Mouse (Mus musculus) heart, adult 11 months (tissue): ENCODE data around the gene Ipo5.

Source experiments
- DNase-seq: peaks from one replicate; pipeline ENCODE4 v3.0.0; 2022

The Ipo5 gene

DNA sequence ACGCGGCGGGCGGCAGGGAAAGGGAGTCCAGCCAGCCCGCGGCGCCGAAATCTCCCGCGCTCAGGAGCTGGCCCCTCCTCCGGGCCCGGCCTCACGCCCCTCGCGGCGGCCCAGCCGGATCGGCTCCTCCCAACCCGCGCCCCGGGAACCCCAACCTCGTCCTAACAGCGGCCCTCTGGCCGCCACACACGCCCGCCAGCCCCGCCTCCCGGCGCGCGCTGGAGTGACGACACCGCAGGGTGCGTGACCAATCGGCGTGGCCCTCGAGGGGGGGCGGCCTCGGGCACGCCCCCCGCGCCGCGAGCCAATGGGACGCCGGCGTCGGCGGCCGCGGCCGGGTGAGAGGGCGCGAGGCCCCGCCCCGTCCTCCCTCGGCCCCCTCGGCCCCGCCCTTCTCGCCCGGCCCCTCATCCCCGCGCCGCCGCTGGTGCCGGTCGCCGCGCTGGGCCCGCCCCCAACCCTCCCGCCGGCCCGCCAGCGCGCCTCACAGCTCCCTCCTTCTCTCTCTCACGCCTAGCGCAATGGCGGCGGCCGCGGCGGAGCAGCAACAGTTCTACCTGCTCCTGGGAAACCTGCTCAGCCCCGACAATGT, at the start of gene Ipo5:
Gene Ipo5, plus strand, starts transcription at position 492 of the 592 bp plus-strand sequence.
- DNase-seq = peak; percentile 100

DNA sequence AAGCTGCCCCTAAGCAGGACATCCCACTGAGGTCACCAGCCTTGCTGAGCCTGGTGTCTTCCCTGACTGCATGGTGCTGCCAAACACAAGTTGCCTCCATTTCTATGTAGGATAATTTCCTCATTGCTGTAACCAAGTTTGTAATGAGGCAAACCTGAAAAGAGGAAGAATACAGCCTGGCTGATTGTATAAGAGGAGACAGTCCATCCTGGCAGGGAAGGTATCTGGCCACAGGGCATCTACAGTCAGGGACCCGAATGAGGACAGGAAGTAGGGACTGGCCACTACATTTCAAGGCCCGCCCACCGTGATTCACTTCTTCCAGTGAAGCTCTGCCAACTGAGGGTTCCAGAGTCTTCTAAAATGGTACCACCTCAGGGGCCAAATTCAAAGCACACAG, 47.8 kb upstream of the Ipo5 start:
- no peak for DNase-seq

DNA sequence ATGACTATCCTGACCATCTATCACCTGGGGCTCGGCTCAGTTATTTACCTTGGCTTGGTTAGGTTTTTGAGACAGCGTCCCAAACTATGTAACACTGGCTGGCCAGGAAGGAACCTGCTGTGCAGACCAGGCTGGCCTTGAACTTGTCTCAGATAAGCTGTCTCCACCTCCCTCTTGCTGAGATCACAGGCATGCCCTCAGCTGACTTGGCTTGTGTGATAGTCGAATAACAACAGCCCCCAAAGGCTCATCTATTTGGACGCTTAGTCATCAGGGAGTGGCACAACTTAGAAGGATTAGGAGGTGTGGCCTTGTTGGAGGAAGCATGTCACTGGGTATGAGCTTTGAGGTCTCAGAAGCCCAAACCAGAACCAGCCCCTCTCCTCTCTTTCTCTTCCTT, 46.1 kb upstream of the Ipo5 start:
- DNase-seq = no peak

DNA sequence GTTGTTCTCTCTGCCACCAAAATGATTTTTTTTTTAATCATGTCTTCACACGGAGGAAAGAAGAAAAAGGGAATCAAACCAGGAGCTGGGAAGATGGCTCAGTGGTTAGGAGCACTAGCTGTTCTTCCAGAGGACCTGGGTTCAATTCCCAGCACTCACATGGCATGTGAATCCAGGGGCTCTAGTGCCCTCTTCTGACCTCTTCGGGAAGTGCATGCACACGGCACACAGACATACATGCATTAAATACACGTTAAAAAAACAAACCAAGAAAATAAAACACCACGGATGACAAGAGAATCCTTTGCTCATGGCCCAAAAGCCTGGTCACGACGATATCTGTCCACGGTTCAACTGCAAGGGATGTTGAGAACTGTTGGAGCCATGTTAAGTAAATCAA, 44.5 kb upstream of the Ipo5 start:
- peak; percentile 79 for DNase-seq

DNA sequence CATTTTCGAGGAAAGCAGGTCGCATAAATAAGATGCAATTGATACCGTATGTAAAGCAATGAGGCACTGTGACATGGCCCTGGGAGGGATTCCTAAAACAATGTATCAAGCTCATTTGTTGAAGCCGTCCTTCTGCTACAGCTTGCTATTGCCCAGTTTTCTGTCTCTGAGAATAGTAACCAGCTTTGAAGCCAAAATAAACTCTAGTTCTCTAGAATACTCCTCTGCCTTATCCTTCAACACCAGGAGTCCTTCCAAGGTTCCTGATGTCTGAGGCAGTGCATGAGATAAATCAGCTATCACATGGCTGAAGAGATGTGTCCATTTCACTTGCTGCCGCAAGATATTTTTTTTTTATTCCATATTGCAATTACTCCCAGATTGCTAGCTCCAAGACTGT, 43.9 kb upstream of the Ipo5 start:
- DNase-seq = peak; percentile 85

DNA sequence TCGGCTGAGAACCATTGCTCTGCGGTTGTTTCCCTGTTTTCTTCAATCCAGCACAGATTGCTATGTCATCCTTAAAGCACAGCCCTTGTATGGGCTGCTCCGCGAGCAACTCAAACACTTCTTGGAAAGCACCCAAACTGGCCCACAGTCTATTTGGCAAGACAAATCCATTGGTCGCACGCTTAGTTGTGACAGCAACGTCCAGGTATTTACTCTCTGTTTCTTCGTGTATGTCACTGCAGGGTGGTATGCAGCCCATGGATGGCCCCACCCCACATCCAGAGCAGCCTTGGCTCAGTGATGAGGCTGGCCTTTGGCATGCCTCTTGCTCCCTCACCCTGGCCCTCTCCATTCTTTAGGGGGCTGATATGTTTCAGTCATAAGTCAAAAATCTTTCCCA, 42.5 kb upstream of the Ipo5 start:
- DNase-seq = peak; percentile 93

DNA sequence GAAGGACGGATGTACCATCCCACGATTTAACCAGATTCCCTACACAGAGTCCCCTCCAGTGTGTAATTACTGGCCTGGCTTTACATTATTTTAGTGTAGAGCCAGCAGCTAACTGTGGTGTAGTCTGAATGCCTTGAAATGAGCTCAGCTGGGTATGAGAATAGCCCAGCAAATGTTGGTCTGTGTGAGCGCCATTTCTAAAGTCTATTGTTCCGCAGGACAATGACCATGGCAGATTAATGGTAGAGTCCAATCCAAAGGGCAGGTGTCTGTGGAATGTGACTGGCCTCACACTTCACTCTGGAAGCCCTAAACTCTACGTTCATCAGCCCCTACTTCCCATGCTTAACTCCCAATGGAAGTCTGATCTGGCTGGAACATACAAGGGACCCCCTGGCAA, 40.3 kb upstream of the Ipo5 start:
- DNase-seq = no peak

DNA sequence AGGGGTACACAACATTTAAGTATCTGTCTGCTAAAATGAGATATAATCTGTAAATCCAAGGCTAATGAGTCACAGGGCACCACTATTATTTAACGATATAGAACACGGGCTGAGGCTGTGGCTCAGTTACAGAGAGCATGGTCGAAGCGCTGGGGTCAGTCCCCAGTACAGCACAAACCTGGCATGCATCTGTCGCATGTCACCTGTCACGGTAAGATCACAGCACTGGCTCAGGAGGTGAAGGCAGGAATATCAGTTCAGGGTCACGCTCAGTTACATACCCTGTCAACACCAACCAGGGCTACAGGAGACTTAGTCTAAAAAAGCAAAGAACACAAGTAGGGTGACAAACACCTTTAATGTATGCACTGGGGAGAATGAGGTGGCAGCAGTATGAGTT, 36.6 kb upstream of the Ipo5 start:
- peak; percentile 81 for DNase-seq

DNA sequence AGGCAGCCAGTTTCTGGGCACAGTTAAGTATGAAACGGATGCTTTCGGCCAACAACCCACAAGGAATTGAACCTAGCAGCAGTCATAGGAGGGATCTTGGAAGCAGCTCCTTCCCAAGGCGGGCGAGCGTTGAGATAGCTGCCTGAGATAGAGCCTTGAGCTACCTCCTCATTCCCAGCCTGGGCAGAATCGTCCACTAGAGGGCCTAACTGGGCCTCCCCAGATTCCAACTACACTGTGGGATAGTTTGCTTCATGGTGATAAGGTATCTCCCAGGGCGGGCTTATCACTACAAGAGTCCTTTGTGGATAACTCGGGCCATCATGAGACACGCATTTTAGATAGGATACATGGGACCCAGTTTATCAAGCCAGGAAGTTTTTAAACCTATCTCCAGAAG, 35.9 kb upstream of the Ipo5 start:
- DNase-seq = no peak

DNA sequence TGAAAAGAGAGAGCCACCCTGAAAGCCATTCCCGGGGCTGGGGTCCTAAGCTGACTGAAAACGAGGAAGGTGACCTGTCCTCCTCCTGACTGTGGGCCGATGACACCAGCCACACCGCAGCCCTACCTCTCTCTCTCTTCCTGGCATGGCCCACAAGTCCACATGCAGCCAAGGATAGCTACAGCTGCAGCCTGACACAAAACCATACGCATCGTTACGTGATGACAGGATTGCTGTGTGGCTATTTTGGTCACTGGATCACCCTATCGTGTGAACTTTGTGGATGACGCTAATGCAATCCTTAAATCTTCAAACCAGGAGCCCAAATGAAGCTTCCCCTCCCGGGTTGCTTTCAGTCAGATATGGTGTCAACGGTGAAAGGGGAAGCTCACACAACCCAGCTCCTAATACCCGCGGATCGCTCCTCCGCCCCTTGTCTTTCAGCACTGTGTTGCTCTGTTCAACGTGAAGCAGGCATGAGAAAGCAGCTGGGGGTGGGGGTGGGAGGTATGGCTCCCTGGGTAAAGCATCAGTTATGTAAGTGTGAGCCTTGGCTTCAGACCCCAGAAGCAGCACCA, 35.1 kb upstream of the Ipo5 start:
- peak; percentile 92 for DNase-seq

DNA sequence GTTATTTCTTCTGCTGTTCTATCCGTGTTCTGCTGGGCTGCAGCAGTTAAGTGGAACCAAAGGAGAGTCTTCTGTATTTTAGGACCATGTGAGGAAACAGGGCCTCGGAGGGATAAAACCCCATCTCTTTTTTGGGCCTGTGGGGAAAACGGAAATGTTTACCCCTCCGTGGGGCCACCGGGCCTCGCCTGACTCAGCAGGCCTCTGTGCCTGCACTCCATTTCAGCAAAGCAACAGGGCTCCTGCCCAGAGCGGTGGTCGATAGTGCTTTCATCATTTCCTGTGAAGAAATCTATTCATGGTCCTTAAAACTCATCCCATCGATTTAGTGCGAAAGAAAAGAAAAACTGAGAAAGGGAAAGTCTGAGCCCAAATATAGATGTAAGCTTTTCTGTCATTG, 33.9 kb upstream of the Ipo5 start:
- no peak for DNase-seq

DNA sequence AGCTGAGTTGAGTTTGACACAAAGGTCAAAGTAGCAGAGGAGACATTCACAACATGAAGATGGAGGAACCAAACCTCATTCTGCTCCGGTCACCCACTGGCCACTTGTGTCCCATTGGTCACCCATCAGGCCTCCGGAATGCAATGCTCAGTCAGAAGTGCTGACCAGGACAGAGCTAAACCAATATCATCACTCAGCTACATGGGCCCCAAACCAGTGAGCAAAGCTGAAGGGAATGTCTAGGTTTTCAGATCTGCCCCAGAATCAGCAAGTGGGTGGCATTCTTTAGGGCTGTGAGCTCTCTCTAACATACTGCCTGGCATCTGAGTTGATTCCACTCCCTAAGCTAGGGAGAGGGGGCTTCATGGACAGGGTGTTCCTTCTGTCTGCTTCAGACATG, 32.0 kb upstream of the Ipo5 start:
- peak; percentile 68 for DNase-seq

DNA sequence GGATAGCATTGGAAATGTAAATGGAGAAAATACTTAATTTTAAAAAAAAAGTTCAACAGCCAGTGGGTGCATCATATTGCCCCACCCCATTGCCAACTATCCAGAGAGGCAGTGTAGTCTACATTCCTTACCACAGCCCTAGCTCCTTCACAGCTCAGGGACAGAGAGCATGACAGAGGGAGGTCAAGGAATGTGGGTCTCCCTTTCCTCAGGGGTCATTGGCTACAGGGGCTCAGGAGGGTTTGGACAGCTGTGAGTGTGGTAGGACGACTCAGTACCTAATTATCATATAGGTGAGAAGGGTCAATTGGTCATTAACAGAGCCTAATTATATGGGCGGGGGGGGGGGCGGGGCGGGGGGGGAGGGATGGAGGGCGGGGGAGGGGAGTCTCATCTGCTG, 30.4 kb upstream of the Ipo5 start:
- peak; percentile 13 for DNase-seq

DNA sequence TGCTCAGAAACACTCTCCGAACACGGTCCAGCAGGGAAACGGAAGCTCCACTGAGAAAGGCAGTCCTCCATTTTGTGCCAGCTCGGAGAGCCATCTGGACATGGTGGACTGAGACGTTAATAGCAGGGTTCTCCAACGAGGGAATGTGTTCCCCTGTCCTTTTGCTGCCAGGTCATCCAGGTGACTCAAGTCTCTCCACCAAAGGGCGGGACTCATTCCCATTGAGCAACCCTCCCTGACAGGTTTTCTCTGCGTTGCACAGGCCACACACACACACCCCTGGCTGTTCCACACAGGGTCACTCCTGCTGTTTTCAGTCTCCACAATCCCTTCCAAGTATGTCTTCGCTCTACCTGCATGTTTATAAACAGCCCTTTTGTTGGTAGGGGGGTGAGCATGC, 30.0 kb upstream of the Ipo5 start:
- DNase-seq = peak; percentile 85

DNA sequence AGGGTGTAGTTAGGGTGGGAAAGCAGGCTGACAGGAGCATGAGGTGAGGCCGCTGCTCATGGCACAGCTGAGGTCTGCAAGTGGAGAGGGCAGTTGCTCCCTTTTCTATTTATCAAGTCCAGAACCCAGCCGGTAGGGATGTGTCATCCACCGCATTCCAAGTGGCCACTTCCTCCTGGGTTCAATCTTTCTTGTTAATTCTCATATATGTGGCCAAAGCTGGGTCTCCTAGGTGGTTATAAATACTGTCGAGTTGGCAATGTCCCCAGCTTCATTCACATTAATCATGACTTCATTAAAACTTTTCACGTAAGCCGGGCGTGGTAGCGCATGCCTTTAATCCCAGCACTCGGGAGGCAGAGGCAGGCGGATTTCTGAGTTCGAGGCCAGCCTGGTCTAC, 22.3 kb upstream of the Ipo5 start:
- DNase-seq = no peak

DNA sequence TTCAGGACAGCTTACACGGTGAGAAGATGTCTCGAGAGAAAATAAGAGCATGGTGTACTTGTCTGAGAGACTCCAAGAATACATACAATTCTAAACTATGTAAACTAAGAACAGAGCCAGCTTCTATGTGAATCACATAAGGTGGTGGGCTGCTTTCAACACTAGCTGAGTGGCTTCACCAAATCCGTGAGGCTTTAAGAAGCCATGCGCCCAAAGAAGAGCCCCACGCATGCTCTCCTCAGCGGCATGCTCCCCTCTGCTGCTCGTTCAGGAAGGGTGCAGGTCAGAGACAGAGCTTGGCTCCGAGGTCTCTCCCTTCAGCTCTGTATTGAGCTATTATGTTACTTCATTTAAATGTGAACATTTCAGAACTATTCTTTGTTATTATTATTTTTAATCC, 18.7 kb upstream of the Ipo5 start:
- no peak for DNase-seq

DNA sequence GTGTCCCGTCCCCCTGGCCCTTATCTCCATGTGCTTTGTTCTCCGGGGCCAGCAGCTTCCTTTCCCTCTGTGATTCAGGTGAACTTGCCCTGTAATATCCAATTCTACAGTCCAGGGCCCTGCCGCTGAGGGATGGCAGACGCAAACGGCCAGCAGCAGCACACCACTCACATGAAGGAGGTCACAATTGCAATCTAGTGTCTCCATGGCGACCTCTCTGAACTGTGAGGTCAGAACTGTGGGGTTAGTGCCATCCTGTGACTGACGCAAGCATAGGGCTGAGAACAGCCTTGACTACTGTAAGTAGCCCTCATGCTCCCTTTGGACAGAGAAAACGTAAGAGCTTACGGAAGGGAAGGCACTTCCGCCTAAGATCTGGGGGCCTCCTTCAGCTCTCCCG, 14.4 kb upstream of the Ipo5 start:
- no peak for DNase-seq

DNA sequence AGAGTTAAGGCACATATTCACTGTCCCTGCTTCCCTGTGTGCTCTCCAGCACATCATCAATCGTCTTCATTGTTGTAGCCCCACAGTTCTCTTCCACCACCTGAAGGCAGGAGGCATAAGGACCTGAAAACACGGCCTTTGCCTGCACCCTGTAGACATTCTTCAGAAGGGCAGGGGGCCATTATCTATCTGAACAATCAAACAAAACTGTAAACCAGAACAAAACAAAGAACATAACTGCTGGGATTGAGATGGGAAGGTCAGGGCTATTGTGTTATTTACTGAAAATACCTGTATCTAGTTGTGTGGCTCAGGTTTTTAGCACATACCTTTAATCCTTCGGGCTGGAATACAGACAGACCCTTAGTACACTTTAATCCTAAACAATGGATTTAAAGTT, 12.1 kb upstream of the Ipo5 start:
- no peak for DNase-seq

DNA sequence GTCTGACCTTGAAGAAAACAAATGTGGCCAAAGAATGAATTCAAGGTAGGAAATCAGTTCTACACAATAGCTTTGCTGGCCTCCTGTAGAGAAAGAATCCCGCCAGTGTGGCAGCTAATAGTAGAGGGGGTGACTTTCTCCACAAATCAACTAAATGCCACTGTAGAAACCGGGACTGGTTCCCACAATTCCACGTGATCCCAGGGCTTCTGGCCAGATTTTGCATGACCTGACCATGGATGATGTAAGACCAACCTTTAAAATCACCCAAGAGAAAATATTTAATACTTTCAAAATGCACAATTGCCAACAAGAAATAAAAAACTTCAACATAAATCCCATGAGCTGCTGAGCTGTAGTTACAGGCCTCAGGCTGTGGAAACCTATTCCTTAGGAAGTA, 1.6 kb upstream of the Ipo5 start:
- no peak for DNase-seq

DNA sequence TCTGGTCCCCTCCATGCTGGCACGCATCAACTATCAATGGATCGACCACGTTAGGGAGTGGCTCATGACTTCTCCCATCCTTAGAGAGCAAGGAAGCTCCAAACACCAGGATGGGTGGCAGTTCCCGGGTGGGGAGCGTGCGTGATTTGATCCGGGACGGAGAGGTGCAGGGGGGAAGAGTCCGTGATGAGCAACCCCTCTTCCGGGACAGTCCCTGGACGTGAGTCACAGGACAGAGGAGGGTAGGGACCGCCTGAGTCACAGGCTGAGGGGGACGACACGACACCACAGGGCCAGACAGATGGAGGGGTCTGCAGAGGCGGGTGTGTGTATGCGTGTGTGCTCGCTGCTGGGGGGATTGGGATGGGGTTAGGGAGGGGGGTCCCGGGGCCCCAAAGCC, 704 bp upstream of the Ipo5 start:
- no peak for DNase-seq

DNA sequence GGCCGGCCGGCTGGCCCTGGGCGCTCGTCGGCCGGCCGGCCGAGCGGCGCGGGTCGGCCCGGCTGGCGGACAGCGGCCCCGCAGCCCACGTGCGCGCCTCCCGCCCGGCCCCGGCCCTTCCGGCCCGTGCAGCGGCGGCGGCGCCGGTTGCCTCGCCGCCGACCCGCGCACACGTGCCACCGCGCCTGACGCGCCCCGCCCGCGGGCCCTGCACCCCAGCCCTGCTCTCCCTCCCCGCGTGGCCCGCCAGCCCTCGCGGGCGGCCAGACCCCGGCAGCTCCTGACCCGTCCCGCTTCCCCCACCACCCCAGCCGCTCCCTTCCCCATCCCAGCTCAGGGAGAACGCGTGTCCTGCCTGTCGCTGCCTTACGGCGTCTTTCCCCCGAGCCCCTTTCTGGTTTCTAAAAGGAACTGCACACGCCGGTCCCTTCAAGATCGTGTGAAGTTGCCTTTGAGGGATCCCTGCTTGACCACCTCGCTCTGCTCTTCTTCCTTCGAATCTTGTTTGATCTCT, 421 bp downstream of the Ipo5 start:
- peak; percentile 96 for DNase-seq

DNA sequence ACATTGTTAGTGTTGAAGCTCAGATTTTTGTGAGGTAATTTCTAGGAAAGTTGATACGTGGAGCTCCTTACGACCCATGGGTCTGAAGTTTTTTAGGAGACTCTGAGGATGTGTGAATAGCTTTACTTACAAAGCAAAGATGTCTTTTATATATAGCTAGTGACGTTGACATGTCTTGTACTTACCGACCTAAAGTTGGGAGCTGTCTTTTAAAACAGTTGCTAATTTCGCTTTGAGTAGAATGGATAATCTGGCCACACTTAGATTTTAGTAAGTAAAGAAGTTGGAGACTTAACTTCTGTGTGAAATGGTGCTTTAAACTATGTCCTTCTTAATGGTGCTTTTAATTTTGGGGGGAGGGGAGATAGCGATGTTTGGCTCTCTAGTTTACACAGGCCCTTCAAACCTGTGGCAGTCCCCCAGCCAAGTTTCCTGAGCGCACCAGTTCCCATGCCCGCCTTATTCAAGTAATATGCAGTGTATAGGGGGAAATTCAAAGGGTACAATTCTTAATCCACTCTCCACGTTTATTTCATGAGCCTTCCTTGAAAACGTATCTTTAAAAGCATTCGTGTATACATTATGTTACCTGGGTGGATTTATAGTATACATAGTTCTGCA, 1.2 kb downstream of the Ipo5 start:
- no peak for DNase-seq

DNA sequence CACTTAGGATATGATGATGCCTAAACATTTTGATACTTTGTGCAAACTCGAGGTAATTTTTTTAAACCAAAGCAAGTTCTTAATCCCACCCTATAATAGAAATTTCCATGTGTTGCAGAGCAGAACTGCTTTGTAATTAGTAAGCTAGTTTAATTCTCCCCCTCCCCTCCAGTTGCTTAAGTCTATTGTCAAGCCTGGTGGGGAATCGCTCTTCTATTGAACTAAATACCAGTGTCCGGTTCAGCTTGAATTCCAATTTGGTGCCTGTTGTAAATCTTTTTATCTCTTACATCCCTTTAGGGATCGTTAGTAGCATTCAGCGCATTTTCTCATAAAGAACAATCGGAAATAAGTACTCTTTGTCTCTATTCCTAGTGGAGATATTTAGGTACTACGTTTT, 1.9 kb downstream of the Ipo5 start:
- DNase-seq = no peak

DNA sequence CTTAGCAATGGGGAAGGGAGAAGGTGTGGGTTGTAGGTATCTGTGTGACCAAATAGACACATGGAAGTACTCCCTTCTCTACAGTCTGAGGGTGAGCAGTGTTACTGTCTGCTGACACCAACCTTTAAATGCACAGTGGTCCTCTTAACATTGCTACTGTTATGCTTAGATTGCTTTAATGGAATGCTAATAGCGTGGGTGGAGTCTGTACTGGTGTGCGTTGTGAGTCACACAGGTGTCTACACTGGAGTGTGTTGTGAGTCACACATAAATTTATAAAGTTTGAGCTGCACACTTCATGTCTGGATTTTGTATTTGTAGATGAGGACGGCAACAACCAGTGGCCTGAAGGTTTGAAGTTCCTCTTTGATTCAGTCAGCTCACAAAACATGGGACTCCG, 10.8 kb downstream of the Ipo5 start:
- DNase-seq = no peak

DNA sequence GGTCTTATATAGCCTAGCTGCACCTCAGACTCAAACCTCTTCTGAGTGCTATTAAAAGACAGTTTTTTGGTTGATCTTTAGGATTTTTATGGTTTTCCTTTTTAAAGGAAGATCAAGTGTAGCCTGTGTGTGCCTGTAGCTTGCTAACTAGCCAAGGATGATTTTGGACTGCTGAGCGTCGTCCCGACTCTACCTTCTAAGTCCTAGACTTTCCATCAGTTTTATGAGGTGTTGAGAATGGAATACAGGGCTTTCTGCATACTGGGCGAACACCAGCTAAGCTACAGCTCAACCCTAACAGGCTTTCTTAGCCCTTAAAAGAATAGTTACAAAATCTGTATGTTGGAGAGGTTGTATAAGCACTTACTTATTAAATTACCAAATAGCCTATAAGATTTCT, 13.0 kb downstream of the Ipo5 start:
- no peak for DNase-seq
